Mouse (Mus musculus): ENCODE data around the gene Mvp. TPM values are rescaled to one million over a fixed set of nuclear protein-coding genes. Genes with fewer than 3 reads are reported as not detected.

Gene Mvp
- polyA plus RNA-seq, 1 experiment from 2014 or later, result 6.8 TPM

DNA sequence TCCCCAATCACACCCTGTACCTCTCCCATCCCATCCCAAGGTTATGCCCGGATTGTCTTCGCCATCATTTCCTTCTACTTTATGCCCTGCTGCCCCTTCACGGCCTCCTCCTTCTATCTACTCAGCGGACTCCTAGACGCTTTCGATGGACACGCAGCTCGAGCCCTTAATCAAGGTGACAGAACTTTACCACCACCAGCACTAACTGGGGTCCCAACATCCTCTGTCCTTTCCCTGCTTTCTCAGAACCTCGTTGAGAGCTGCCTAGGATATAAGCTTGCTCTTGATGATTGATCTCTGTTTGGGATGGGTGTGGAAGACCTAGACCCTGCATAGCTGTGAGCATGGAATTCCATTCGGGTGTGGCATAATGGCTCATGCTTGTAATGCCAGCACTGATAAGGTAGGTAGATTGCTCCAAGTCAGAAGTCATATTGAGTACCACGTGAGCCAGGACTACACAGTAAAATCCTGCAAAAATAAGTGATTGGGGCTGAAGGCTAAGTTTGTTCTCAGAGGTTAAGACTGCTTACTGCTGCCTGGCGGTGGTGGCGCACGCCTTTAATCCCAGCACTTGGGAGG lies 37.5 kb downstream of the Mvp start:
- Histone ChIP-seq H3K4me2 (replicated peaks) (peak overlapping the region; percentile 89), H3K27ac (peak overlapping the region; percentile 96), H3K9me3 (replicated peaks) (no peaks in the 10 kb centered on the region), H3K36me3 (peaks cover 34% of the 10 kb centered on the region), H3K27me3 (no peaks in the 10 kb centered on the region), H3K4me3 (peak overlapping the region; percentile 79), H3K4me1 (peaks cover 14% of the 10 kb centered on the region), H3K9ac (peak overlapping the region; percentile 92)
- 26% methylated on average over 14 of the region's 14 CpGs for WGBS
- ATAC-seq (ENCODE audit: low FRiP score), result 0 out of 2 replicates have a peak, but pooled peaks have one; percentile 9

DNA sequence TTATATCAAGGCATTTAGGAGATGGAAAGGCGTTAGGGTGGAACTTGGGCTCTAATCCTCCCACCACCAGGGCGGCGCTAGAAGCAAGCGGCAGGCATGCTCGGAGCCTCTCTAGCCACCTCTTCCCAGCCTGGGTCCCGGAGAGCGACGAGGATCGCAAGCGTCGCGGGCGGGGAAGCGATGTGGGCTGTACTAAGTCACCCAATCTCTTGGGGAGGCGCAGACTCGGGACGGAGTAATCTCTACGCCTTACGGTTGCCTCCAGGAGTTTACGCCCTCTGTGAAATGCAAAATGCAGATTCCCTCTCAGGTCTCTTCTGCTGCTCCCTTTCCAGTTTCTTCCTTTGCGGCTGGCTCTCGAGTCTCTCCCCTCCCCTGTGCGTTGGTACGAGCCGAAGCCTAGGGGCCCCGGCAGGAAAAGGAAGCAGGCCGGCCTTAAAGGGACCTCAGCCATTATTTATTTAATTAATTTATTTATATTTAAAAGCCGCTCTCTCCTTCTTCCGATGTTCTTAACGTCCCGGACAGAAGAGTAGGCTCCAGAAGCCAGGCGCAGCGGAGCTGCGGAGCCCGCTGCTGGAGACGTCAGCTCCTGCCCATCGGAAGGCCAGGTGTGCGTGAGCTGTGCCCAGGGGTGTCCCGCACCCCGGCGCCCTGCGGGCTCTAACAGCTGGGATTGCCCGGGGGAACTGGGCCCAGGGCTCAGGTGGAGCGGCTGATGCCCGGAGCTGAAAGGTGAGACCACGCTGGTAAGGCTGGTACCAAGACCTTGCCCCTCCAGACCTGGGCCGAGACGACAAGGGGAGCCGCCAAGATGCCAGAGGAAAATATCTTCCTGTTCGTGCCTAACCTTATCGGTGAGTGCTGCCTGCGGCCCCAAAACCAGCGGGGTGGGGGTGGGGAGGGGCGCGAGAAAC lies 38.2 kb downstream of the Mvp start, which contains the start of gene Cdiptos:
Gene Cdiptos, minus strand, starts transcription at position 149 of the 917 bp plus-strand sequence.
- no peaks in the 10 kb centered on the region for H3K27me3 ChIP-seq
- ATAC-seq (ENCODE audit: low FRiP score), result peak; percentile 94
- H3K4me1 ChIP-seq, result peaks cover 14% of the 10 kb centered on the region
- H3K36me3 ChIP-seq, result peaks cover 38% of the 10 kb centered on the region
- H3K4me2 ChIP-seq (replicated peaks), result peak within 1 kb of the TSS; percentile 89
- peak within 1 kb of the TSS; percentile 92 for H3K9ac ChIP-seq
- H3K4me3 ChIP-seq, result peak within 1 kb of the TSS; percentile 79
- under 1% methylated on average over 54 of the region's 55 CpGs for whole genome bisulfite sequencing
- peak within 1 kb of the TSS; percentile 96 for H3K27ac ChIP-seq
- no peaks in the 10 kb centered on the region for H3K9me3 ChIP-seq (replicated peaks)

DNA sequence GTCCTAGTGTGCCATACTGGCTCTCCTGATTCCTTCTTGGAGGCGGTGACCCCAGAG lies 38.7 kb downstream of the Mvp start, which contains the start of gene Cdipt:
Gene Cdipt, plus strand, starts transcription at position 22 of the 57 bp plus-strand sequence.
- ATAC-seq (ENCODE audit: low FRiP score), result no peak
- H3K4me1 ChIP-seq, result peaks cover 14% of the 10 kb centered on the region
- H3K36me3 ChIP-seq, result peaks cover 39% of the 10 kb centered on the region
- H3K4me3 ChIP-seq, result peak within 1 kb of the TSS; percentile 79
- no peaks in the 10 kb centered on the region for H3K27me3 ChIP-seq
- H3K9ac ChIP-seq, result peak within 1 kb of the TSS; percentile 92
- no peaks in the 10 kb centered on the region for H3K9me3 ChIP-seq (replicated peaks)
- peak within 1 kb of the TSS; percentile 96 for H3K27ac ChIP-seq
- peak within 1 kb of the TSS; percentile 89 for H3K4me2 ChIP-seq (replicated peaks)
- 4% methylated on average over 1 of the region's 1 CpGs for WGBS

DNA sequence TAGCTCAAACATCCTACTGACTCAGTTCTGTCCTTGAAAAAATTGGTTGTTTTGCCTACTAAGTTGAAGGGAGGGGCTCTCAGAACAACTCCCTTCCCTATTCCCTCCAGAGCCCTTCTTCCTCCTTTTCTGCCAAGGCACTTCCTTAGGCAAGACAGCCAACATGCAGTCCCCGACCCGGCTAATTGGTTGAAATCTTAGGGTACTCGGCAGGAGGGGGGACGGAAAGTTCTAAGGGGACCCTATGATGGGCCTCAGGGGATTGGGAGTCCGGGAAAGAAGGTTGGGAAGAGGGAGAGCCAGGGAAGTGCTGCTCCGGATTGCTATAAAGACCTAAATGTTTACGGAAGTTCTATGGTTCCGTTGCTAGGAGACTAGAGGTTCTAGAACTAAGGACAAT lies 38.9 kb downstream of the Mvp start:
- H3K4me1 ChIP-seq, result peaks cover 14% of the 10 kb centered on the region
- ATAC-seq (ENCODE audit: low FRiP score), result no peak; the same call in 1 of the 2 replicates
- no peaks in the 10 kb centered on the region for H3K27me3 ChIP-seq
- peak overlapping the region; percentile 96; the same call in 1 of the 2 replicates for H3K27ac ChIP-seq
- H3K36me3 ChIP-seq, result peaks cover 39% of the 10 kb centered on the region
- WGBS, result 9% methylated on average over 8 of the region's 8 CpGs
- peak overlapping the region; percentile 33; the same call in 1 of the 2 replicates for H3K9ac ChIP-seq
- H3K4me2 ChIP-seq (replicated peaks), result peak overlapping the region; percentile 89
- H3K9me3 ChIP-seq (replicated peaks), result no peaks in the 10 kb centered on the region
- peak overlapping the region; percentile 79 for H3K4me3 ChIP-seq

DNA sequence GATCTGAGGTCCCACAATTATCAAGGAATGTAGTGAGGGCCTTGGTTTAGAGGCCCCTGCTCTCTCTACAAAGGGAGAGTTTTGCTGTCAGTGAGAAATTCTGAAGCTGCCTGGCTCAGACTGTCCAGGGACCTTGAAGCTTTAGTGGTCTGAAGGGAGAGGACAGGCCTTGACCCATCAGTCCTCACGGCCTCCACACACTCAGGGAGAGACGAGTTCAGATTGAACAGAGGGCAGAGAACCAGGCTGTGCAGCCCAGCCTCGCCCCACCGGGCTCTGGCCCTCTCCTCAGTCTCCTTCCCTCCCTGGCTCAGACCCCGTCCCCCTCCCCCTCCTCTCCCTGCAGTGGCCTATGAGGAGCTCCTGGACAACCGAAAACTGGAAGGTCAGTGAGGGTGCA lies 47.1 kb downstream of the Mvp start:
- Histone ChIP-seq H3K9me3 (replicated peaks) (no peaks in the 10 kb centered on the region), H3K9ac (no peak overlapping the region)

DNA sequence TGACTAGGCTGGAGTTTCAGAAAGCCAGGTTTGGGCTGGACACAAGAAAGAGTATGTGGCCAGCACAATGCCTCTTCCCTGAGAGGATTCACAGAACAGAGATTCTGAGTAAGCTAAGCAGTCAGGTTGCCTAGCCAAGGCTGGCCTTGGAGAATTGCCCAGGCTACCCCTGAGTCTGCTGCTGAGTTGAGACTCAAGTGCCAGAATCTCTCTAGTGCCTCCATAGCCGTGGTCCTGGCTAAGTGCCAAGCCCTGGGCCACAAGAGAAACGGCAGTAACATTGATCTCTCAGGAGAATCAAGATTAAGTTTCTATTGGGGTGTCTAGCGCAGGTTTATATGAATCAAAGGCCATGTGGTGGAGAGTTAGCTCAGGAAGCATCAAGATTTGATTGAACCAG lies 48.9 kb downstream of the Mvp start:
- 76% methylated on average over 3 of the region's 3 CpGs for WGBS
- H3K27me3 ChIP-seq, result peaks cover 28% of the 10 kb centered on the region
- ATAC-seq (ENCODE audit: low FRiP score), result no peak
- H3K4me2 ChIP-seq (replicated peaks), result no peak overlapping the region
- no peak overlapping the region for H3K9ac ChIP-seq
- H3K27ac ChIP-seq, result no peak overlapping the region
- no peaks in the 10 kb centered on the region for H3K9me3 ChIP-seq (replicated peaks)
- peaks cover 49% of the 10 kb centered on the region for H3K36me3 ChIP-seq
- no peak overlapping the region for H3K4me3 ChIP-seq
- H3K4me1 ChIP-seq, result no peaks in the 10 kb centered on the region

More for the DNA sequence above, 47.1 kb downstream of the Mvp start:
- 63% methylated on average over 6 of the region's 6 CpGs for WGBS
- no peak overlapping the region for H3K4me2 ChIP-seq (replicated peaks)
- H3K4me1 ChIP-seq, result no peaks in the 10 kb centered on the region
- H3K27ac ChIP-seq, result no peak overlapping the region
- no peak overlapping the region for H3K4me3 ChIP-seq
- peaks cover 50% of the 10 kb centered on the region for H3K36me3 ChIP-seq
- ATAC-seq (ENCODE audit: low FRiP score), result no peak
- peaks cover 16% of the 10 kb centered on the region for H3K27me3 ChIP-seq

DNA sequence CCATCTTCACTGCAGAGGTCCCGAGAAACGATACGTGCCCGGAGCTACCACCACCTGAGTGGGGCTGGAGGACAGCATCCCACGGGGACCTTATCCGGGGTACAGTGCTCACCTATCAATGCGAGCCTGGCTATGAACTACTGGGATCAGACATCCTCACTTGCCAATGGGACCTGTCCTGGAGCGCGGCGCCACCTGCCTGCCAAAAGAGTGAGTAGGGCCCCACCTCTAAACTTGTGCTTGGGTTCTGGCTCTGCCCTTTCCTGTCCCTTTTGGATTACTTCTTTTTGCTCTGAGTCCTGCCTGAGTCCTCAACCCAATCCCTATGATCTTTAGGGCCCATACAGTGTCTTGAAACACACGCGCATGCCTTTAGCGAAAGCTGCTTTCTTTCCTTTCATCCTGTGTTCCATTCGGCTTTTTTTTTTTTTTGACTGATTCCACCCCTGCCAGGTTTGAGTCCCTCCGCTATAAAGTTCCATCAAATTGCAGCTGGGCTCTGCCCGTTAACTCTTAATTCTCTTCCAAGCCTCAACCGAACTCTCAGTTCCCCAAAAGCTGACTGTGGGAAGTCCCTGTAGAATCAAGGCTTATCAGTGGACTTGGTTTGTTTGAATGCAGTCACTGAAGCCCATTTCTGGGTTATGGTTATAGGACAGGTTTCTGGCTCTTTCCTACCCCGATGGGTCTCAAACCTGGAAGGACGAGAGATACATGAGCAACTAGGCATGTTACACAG lies 50.7 kb downstream of the Mvp start:
- Histone ChIP-seq H3K4me3 (no peak overlapping the region), H3K9me3 (replicated peaks) (no peaks in the 10 kb centered on the region), H3K9ac (no peak overlapping the region), H3K27me3 (peaks cover 28% of the 10 kb centered on the region), H3K36me3 (peaks cover 53% of the 10 kb centered on the region), H3K27ac (no peak overlapping the region), H3K4me1 (no peaks in the 10 kb centered on the region), H3K4me2 (replicated peaks) (0 out of 2 replicates have a peak overlapping the region, but pooled peaks have one; percentile 15)
- ATAC-seq (ENCODE audit: low FRiP score), result no peak
- 26% methylated on average over 19 of the region's 19 CpGs for WGBS

DNA sequence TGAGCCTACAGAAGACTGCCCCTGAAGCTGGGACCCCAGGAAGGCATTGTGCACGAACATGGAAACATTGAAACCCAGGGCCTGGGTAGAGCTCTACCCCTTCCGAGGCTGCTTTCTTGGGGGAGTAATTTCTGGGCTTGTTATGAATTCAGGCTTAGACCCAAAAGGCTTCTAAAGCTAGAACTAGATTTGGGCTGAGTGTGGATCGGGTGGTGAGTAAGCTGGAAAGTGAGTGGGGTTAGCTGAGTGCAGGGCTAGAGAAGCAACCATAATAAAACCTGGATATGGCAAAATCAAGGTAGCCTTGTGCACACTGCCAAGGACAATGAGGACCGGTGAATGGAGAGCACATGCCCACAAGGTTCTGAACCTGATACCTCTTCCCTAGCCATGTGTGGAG lies 52.5 kb downstream of the Mvp start:
- no peak for ATAC-seq (ENCODE audit: low FRiP score)
- no peaks in the 10 kb centered on the region for H3K9me3 ChIP-seq (replicated peaks)
- 91% methylated on average over 4 of the region's 4 CpGs for WGBS
- no peak overlapping the region for H3K4me3 ChIP-seq
- H3K36me3 ChIP-seq, result peaks cover 44% of the 10 kb centered on the region
- H3K27me3 ChIP-seq, result peaks cover 28% of the 10 kb centered on the region
- no peaks in the 10 kb centered on the region for H3K4me1 ChIP-seq
- no peak overlapping the region for H3K4me2 ChIP-seq (replicated peaks)
- H3K27ac ChIP-seq, result no peak overlapping the region
- no peak overlapping the region for H3K9ac ChIP-seq

DNA sequence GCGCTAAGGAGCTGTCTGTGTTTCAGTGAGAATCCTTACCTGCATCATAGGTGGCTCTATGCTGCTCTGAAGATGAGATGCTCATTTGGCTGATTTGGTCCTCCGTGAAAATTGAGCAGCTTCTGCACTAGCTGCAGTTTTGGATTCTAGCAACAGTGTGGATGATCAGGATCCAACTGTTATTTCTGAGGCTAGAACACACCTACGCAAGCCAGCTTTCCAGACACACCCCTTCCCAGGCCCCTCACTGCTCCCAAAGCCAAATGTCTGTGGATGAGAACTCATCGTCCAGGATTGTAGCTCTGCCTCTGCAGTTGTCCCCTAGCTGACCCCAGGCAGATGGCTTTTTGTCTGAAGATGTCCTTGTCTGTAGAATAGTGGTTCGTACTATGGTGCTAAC lies 53.3 kb downstream of the Mvp start:
- Histone ChIP-seq H3K4me2 (replicated peaks) (no peak overlapping the region), H3K9ac (no peak overlapping the region), H3K27me3 (peaks cover 28% of the 10 kb centered on the region), H3K36me3 (peaks cover 37% of the 10 kb centered on the region), H3K4me1 (no peaks in the 10 kb centered on the region), H3K27ac (no peak overlapping the region), H3K9me3 (replicated peaks) (no peaks in the 10 kb centered on the region), H3K4me3 (no peak overlapping the region)
- no peak for ATAC-seq (ENCODE audit: low FRiP score)
- WGBS, result 83% methylated on average over 5 of the region's 5 CpGs

DNA sequence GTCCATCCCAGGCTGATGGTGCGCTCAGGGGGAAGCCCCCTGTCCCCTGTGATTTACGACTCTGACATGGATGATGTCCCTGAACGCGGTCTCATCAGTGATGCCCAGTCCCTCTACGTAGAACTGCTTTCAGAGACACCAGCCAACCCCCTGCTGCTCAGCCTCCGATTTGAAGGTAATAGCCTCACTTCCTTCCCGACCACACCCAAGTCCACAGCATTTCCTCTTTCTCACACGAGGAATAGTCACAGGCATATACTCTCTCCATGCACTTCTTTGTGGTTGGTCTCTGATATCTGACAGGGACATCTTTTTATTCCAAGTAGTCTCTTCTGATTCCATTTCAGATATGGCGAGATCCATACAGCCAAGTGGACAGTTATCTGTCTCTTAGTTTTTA lies 54.6 kb downstream of the Mvp start:
- H3K4me3 ChIP-seq, result no peak overlapping the region
- H3K27ac ChIP-seq, result no peak overlapping the region
- 69% methylated on average over 9 of the region's 9 CpGs for WGBS
- H3K9me3 ChIP-seq (replicated peaks), result no peaks in the 10 kb centered on the region
- peaks cover 28% of the 10 kb centered on the region for H3K27me3 ChIP-seq
- H3K36me3 ChIP-seq, result peaks cover 40% of the 10 kb centered on the region
- no peaks in the 10 kb centered on the region for H3K4me1 ChIP-seq
- no peak for ATAC-seq (ENCODE audit: low FRiP score)
- H3K9ac ChIP-seq, result no peak overlapping the region
- no peak overlapping the region for H3K4me2 ChIP-seq (replicated peaks)

DNA sequence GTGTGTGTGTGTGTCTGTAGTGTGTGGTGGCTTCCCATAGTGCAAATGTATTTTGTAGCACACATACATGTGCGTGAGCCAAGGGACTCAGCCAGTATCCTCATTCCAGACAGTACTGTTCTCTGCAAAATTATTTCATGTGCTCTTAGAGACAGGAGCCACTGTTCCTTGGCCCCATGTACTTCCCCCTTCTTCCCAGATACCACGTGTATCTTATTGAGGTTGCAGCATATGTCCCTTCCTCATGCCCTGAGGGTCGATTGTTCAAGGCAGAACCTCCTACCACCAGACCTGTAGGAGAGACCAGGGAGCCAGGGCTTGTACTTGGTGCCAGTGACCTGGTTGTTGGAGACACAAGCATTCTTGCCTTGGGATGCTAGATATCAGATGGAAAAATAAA lies 59.3 kb downstream of the Mvp start:
- peaks cover 16% of the 10 kb centered on the region; the same call in 1 of the 2 replicates for H3K36me3 ChIP-seq
- no peak overlapping the region for H3K4me2 ChIP-seq (replicated peaks)
- H3K9ac ChIP-seq, result no peak overlapping the region
- ATAC-seq (ENCODE audit: low FRiP score), result no peak
- WGBS, result 73% methylated on average over 3 of the region's 3 CpGs
- peaks cover 30% of the 10 kb centered on the region for H3K27me3 ChIP-seq
- H3K9me3 ChIP-seq (replicated peaks), result no peaks in the 10 kb centered on the region
- H3K27ac ChIP-seq, result no peak overlapping the region
- peaks cover 21% of the 10 kb centered on the region for H3K4me1 ChIP-seq
- no peak overlapping the region for H3K4me3 ChIP-seq

DNA sequence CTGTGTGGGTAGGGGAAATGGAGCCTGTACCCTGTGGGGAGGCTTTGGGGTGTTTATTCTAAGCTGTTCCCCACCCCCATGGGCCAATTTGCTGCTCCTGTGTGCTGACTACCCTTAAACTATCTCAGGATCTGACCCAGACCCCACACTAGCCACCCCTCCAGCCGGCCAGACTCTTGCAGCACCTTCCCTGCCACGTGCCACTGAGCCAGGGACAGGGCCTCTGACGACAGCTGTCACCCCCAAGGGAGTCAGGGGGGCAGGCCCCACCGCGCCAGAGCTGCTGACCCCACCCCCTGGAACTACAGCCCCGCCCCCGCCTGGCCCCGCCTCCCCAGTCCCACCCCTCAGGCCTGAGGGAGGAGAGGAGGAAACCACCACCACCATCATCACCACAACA lies 61.8 kb downstream of the Mvp start:
- Histone ChIP-seq H3K9me3 (replicated peaks) (no peaks in the 10 kb centered on the region), H3K27ac (no peak overlapping the region; the same call in 1 of the 2 replicates), H3K4me1 (peaks cover 37% of the 10 kb centered on the region), H3K4me3 (peak overlapping the region; percentile 47), H3K4me2 (replicated peaks) (peak overlapping the region; percentile 97), H3K36me3 (peaks cover 4% of the 10 kb centered on the region; the same call in 1 of the 2 replicates), H3K27me3 (peaks cover 41% of the 10 kb centered on the region), H3K9ac (peak overlapping the region; percentile 54)
- WGBS, result 0% methylated on average over 8 of the region's 8 CpGs
- ATAC-seq (ENCODE audit: low FRiP score), result no peak

Measured in hindbrain, embryonic 12.5 days (tissue).